Mouse (Mus musculus): ENCODE measurements around the gene Nxpe4. TPM values are rescaled to one million over a fixed set of nuclear protein-coding genes. Genes with fewer than 3 reads are reported as not detected.

Gene Nxpe4
- total RNA-seq, 2 experiments from 2014 or later, result 9.7 to 10.0 TPM

- no peak for DNase-seq (ENCODE audit: low spot score in 2 of 2)
- intact Hi-C loops (cut with DNase I), result loop anchor here (10.0 kb wide), 1 partner anchor 141 kb away; no protein-coding TSS in a partner anchor
These were observed 282.1 kb downstream of the Nxpe4 start for GRCm38 (mm10) chr9:48443873-48444272.

GRCm38 (mm10) chr9:48444821-48445220 lies 283.0 kb downstream of the Nxpe4 start:
- intact Hi-C loops (cut with DNase I), result loop anchor here (10.0 kb wide), 1 partner anchor 140 kb away; no protein-coding TSS in a partner anchor

GRCm38 (mm10) chr9:48447783-48448209 lies 286.0 kb downstream of the Nxpe4 start:
- intact Hi-C loops (cut with DNase I), result loop anchor here (10.0 kb wide), 1 partner anchor 137 kb away; no protein-coding TSS in a partner anchor
- peak in 1 of 2 experiments; percentile 19 for DNase-seq (ENCODE audit: low spot score in 2 of 2)

More at GRCm38 (mm10) chr9:48444821-48445220, 283.0 kb downstream of the Nxpe4 start:
- no peak for DNase-seq (ENCODE audit: low spot score in 2 of 2)

Other genes with a start within 250 kb of the Nxpe4 start
- under 1 TPM; 0.18 to 0.57 TPM for gene Nxpe2, start 191.4 kb downstream of the Nxpe4 start, total RNA-seq (2021)

Data from left cerebral cortex, postnatal 25 days (tissue).